Mouse (Mus musculus): ENCODE data around the gene Macrod2. TPM values are rescaled to one million over a fixed set of nuclear protein-coding genes. Genes with fewer than 3 reads are reported as not detected.
A peak's percentile ranks its signal among the peaks of the same experiment; 100 is the strongest.

Gene Macrod2
- total RNA-seq, 2 experiments from 2014 or later = 69.6 to 70.8 TPM

DNA sequence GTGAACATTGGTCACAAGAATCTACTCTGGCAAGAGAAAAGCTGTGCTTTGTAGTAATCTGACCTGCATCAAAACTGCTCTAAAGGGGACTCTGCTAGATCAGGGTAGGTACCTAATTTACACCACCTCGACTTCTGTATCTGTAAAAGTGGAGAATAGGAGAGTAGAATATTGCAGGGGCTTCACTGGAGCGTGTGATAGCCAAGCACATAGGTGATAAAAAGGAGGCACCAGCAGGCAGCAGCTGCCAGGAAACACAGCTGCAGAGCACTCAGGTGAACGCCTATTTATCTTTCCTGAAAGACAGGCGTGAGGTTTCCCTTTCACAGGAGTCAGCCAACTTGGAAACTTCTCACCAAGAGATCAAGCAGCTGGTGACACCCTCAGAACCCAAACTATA lies 1855.3 kb downstream of the Macrod2 start:
- intact Hi-C loops (cut with DNase I) = loop anchor here (5.0 to 10.0 kb wide), 3 partner anchors 564 to 1578 kb away; partner anchors contain the start of gene Flrt3
- DNase-seq (ENCODE audit: extremely low spot score in 1 of 2, low spot score in 2 of 2) = no peak

DNA sequence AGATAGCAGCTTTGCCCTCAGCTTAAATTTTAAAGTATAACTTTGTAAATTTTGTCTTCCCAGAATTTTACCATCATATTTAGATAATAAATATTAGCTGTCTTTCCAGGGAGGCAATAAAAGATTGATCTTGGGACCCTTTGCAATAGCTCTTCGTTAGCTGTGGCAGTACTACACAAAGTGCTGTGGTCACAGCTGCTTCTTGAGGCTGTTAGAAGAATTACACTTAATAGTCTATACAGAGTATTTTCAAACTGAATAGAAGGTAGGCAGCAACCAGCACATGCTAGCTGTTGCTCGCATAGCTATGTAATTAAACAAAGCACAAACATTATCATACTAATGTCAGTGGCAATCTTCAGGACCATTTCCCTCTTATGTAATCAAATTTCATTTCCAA lies 1856.4 kb downstream of the Macrod2 start:
- intact Hi-C loops (cut with DNase I) = loop anchor here (5.0 to 10.0 kb wide), 3 partner anchors 563 to 1579 kb away; partner anchors contain the start of gene Flrt3
- no peak for DNase-seq (ENCODE audit: extremely low spot score in 1 of 2, low spot score in 2 of 2)

DNA sequence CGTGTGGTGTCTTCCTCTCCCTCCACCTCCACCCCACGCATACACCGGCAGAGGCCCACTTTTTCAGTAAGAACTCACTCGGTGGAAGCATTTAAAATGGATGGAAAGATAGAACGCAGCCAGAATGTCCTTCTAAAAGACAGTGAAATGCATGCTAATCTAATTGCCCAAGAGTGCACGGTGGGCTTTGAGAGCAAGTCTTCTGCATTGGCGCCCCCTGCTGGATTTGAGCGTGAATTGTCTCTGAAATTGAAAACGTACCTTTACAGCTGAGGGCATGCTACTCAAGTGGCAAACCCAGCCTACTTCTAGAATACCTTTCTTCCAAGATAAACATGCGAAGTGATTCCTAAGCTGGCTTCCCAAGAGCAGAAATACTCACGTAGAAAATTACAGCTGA lies 1858.8 kb downstream of the Macrod2 start:
- intact Hi-C loops (cut with DNase I) = loop anchor here (5.0 to 10.0 kb wide), 3 partner anchors 561 to 1582 kb away; partner anchors contain the start of gene Flrt3
- peak; percentile 73 to 85 for DNase-seq (ENCODE audit: extremely low spot score in 1 of 2, low spot score in 2 of 2)

DNA sequence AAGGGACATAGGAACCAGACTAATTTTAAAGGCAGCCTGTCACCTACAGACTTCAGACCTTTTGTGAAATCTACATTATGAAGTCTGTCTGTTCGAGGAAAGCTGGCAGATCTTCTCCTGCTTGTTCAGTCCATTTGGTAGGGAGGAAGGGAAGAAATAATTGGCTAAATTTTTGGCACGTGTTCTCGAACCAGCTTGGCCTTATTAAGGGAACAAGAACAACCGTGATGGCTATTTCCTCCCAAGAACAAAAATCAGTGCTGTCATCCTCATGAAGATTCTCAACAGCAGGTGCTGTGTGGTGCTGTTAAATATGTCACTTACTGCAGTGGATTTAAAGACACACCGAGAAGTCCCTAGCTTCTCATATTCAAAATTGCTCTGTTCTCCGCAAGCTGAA lies 1859.5 kb downstream of the Macrod2 start:
- DNase-seq (ENCODE audit: extremely low spot score in 1 of 2, low spot score in 2 of 2) = no peak
- intact Hi-C loops (cut with DNase I) = loop anchor here (5.0 to 10.0 kb wide), 3 partner anchors 560 to 1582 kb away; partner anchors contain the start of gene Flrt3

DNA sequence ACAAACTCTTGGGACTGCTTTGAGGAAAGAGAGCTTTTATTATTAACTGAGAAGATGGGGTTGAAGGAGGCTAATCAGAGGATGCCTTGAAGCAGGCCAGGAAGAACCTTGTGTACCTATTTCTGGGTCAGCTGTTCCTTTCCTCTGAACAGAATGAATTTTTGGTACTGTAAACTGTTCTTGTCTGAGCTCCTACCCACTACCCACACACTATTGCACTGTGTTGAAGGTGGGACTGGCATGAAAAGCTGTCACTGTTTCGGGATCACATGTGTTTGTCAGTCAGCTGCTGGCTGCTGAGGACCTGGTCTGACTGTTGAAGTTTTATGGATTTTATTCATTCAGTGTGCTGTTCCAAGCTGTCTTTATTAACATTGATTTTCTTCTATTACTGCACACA lies 1862.4 kb downstream of the Macrod2 start:
- DNase-seq (ENCODE audit: extremely low spot score in 1 of 2, low spot score in 2 of 2) = no peak
- intact Hi-C loops (cut with DNase I) = loop anchor here (10.0 kb wide), 2 partner anchors 557 to 837 kb away; no protein-coding TSS in a partner anchor

DNA sequence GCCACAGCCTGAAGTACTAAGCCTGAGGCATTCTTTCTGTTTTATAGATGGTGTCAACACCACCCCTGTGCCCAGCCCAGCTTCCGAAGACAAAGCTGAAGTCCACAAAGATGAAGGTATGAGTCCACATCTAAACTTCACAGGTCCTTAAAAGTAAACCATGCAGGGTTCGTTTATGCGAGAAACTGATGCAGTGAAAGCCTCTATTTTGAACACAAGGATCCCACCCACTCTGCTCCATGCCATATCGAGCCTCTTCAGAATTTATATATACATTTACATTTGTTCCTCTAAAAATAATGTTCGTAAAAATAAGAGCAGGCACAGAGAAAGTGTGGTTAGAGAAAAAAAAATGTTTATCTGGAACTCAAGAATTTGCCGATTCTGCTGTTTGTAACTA lies 1865.9 kb downstream of the Macrod2 start:
- intact Hi-C loops (cut with DNase I) = no loop called here

DNA sequence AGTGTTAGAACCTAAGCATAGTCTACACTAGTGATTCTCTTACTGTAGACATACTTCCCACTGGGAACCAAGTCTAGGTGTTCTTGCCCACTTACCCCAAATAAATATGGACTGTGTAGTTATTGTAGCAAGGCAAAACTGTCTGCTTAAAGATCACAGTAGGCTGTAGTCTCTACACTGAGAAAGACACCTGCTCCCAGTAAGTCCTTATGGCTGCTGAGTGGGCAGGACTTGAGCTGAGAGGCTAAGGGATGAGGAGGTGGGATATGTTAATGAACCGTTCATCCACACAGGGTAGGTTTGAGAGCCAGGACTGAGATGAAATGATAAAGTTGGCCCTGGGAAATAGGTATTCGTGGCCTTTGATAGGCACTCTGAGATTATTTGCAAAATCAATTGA lies 1869.6 kb downstream of the Macrod2 start:
- intact Hi-C loops (cut with DNase I) = no loop called here
- DNase-seq (ENCODE audit: extremely low spot score in 1 of 2, low spot score in 2 of 2) = no peak

More for the DNA sequence above, 1865.9 kb downstream of the Macrod2 start:
- DNase-seq (ENCODE audit: extremely low spot score in 1 of 2, low spot score in 2 of 2) = no peak

DNA sequence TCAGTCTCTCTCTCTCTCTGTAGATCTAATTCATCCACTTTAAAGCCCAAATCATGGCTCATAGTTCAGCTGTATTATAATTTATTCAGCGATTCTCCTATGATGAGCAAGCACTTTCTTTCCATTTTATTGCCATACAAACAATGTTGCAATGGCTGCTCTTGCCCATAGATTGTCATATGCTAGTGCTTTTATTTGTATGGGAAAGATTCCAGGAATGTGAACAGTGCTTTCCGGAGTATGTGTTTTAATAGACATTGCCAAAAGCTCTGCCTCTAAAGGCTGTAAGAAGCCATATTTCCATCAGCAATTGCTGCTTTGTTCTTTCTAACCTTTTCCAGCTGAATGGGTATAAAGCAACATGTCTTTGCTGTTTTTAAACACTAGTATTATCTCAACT lies 1872.7 kb downstream of the Macrod2 start:
- DNase-seq (ENCODE audit: extremely low spot score in 1 of 2, low spot score in 2 of 2) = no peak
- intact Hi-C loops (cut with DNase I) = no loop called here

DNA sequence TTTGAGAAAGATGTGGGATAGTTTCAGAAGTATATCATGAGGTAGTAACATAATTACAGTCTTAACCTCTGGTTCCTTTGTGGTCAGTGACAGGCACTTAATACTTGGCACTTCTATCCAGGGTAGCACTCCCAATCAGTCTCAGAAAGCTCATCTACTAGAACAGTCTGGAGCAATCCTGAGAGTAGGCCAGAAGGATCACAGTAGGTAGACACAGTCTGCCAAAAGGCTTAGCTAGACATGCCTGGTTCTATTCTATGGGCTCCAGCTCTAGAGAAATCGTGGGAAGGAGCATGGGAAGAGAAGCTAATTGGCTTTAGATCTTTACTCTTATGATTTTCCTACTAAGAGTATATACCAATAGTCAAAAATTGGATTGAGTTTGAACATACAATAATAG lies 1891.7 kb downstream of the Macrod2 start:
- DNase-seq (ENCODE audit: extremely low spot score in 1 of 2, low spot score in 2 of 2) = no peak
- intact Hi-C loops (cut with DNase I) = no loop called here

DNA sequence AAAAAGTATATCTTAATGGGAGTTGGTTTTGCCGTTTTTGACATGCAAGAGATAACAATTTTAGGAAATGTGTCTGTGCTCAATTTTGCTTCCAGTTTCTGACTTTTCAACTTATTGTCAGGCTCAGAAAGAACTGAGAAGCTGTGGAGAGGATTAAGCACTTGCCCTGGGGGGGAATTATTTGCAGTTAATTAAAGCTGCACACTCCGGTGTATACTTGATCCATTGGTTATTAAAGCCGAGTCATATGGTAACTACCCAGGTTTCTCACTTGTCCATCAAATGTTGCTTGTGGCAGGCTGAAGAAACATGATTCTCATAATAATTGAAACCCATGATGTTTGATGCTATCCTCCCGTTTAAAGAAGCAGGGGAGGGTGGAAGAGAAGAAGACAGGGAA lies 1899.7 kb downstream of the Macrod2 start:
- intact Hi-C loops (cut with DNase I) = no loop called here
- DNase-seq (ENCODE audit: extremely low spot score in 1 of 2, low spot score in 2 of 2) = no peak

DNA sequence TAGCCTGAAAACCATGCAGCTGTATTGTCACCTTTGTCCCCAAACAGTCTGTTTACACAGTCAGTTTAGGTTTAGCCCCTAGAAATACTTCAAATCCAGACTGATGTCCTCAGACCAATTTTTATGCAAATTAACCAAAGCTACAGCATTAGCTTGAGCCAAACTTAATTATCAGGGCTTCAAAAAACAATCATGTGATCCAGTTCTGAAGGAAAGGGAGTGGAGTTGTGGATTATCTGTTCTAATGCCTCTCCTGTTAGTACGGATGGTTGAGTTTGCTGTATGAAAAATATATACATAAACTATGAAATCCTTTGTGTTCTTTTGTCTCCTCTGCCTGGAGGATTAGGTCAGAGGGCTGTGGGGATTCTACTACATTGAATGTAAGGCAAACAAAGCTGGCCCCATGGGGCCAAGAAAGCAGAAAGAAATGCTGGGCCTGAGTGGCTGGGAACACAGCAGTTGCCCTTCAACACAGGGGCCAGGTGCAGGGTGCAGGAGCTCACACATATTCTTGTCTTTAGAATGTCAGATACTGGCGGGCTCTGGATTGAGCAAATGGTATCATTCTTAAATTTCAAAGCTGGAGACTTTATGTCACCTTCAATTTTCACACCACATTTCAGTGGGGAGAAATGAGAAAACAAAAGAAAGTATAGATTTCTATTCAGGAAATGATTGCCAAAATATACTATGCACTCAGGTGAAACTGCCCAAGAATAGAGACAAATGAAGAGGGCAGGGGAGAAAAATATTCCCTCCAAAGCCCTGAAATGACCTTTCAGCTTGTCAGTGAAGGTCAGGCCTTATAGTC lies 1908.2 kb downstream of the Macrod2 start:
- no peak for DNase-seq (ENCODE audit: extremely low spot score in 1 of 2, low spot score in 2 of 2)
- intact Hi-C loops (cut with DNase I) = no loop called here

DNA sequence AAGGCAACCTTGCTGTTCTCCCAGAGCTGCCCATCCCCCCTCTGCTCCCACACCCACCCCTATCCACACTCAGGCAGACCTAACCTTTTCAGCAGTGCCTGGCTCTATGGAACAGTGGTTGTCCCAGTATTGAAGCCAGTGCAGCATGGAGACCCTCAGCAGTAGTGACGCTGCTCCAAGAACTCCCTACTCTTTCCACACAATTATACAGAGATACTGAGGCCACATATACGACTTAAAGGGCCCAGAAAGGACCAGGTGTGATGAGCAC lies 1908.7 kb downstream of the Macrod2 start:
- DNase-seq (ENCODE audit: extremely low spot score in 1 of 2, low spot score in 2 of 2) = no peak
- intact Hi-C loops (cut with DNase I) = no loop called here

DNA sequence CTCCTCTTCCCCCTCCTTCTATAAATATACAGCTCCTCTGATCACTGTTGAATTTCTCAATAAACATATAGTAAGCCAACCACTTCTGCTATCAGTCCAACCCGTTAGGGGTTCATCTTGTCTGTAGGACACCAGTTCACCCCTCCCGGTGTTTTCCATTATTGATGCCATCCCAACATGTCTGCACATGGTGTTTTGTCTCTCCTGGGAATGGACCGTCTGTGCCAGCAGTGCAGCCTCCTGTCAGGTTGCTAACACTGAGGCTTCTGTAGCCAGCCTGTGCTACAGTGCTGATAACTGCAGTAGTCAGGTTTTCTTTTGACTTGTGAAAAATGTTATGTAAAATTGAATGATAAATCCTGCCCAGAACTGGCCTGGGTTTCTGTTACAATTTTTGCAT lies 1928.0 kb downstream of the Macrod2 start:
- DNase-seq (ENCODE audit: extremely low spot score in 1 of 2, low spot score in 2 of 2) = no peak
- intact Hi-C loops (cut with DNase I) = no loop called here

DNA sequence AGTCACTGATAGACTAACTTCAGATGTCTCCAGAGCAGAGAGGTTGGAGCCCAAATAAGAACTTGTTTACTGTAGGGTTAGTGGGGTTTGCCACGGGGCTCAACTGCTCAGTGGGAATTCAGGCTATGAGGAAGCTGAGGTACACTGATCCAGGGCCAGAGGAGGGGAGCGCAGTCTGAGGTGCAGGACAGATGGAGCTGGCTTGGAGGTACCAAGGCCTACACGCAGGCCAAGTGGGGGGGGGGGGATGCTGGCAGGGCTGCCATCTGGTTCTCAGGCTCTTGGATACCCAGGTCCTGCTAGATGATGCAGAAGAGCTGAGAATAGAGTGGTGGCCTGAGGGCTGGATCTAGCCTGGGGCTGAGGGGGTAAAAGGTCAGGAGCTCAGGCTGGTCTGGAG lies 1931.6 kb downstream of the Macrod2 start:
- DNase-seq (ENCODE audit: extremely low spot score in 1 of 2, low spot score in 2 of 2) = no peak

DNA sequence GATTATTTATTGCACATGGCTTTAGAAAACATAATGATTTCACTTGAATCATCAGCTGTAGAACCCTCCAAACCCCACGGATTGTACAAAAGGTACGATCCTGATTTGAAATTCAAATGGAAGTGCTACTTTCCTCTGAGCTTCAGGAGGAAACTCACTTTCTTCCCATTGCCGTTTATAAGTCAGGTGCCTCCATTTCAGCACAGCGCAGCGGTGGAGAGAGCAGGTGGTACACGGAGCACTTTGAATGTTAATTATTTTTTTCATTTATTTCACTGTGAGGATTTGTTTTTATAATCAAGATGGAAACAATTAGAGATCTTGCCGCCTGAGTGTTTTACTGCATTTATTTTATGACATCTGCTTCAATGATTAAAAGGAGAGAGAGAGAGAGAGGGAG lies 1934.7 kb downstream of the Macrod2 start:
- intact Hi-C loops (cut with DNase I) = no loop called here
- no peak for DNase-seq (ENCODE audit: extremely low spot score in 1 of 2, low spot score in 2 of 2)

More for the DNA sequence above, 1931.6 kb downstream of the Macrod2 start:
- intact Hi-C loops (cut with DNase I) = no loop called here

DNA sequence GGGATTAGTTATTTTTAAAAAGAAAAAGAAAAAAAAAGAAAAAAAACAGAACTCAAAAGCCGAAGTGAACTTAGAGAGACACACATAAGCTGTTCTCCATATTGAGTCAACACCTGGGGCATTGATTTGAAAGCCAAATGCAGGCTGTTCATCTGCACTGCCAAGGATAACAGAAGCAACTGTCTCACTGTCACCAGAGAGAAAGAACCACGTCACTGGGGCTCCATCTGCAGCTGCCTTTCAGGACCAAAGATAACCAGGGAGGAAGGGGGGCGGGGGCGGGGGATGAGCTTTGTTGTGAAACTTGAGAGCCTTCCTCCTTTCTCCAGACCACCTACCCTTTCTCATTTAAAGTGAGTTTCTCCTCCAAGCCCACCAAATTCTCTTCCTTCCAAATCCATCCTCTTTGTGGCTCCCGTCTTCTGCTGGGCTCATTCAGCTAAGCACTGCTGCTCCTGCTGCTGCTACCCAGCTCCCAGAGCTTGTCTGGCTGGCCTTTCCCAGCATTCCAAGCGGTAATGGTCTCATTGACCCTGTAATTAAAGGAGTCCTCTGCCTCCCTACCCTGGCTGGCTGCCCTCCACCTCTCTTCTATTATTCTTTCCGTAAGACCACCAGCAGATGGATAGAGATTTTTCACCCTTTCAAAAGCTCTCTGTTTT lies 1939.5 kb downstream of the Macrod2 start:
- intact Hi-C loops (cut with DNase I) = no loop called here
- peak in 1 of 2 experiments; percentile 52 for DNase-seq (ENCODE audit: extremely low spot score in 1 of 2, low spot score in 2 of 2)

DNA sequence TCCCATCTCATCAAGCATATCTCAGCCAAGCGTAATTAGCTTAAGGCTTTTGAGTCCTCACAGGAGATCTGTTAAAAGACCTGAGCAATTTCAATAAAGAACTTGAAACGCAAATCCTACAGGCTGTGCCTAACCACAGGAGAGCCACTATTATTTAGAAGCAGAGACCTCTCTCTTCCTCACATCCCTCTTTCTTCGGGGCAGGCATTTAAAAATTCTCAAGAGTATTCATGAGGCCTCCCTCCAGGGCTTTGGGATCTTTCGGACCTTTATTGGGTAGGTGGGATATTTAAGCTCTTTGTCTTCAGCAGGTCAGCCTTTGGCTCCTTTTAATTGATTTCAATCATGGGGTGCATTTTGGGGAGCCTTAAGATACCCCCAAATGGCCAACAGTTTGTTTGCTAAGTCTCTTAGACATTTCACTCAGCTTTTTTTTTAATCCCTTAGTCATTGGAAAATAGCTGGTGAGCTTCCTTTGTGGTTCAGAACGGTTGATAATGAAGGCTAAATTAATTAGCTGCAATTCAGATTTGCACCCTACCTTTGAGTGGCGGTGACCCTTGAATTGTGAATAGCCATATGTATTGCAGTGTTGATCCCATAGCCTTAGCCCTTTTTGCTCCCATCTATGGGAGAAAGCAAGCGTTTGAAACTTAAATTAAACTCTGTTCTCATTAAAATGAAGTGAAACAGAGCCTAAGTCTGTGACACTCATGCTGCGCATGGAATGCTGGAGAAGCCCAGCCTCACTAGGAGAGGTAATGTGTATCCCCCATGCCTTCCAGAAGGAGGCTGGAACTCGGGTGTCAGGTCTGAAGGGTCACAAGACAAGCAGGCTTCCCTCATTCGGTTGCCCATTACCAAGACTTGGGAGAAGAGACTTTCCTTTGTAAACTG lies 1940.2 kb downstream of the Macrod2 start:
- intact Hi-C loops (cut with DNase I) = no loop called here
- no peak for DNase-seq (ENCODE audit: extremely low spot score in 1 of 2, low spot score in 2 of 2)

DNA sequence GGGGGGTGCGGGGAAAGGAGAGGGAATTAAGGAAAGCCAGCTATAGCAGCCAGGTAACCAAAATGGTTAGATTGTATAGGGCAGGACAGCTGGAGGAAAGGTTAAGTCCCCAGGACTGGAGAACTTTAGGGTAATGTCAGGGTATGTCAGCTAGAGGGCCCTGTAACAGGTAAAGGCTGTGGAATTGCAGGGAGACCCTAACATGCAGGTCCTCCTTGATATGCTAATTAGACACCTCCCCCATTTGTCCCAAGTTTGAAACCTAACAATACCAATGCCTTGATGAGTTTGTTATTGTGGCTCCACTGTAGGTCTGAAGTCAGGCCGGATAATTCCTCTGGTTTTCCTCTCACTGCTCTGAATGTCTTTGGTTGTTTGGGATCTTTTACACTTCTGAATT lies 1948.9 kb downstream of the Macrod2 start:
- intact Hi-C loops (cut with DNase I) = no loop called here
- DNase-seq (ENCODE audit: extremely low spot score in 1 of 2, low spot score in 2 of 2) = no peak

DNA sequence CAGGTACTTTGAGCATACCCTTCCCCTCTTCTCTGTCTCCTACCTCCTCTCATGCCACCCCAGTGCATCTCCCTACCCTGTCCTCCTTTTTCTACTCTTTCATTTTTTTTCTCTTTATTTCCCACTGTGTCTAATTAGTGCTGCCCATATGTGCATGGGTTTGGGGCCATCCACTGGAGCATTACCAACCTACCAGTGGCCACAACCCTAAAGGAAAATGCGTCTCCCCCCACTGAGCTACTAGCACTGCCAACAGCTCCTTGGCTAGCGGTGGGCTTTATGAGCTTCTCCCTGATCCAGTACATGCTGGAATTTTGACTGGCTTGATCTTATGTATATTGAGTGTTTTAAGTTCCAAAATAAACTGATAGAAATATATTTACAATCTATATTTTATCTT lies 1949.6 kb downstream of the Macrod2 start:
- intact Hi-C loops (cut with DNase I) = no loop called here
- DNase-seq (ENCODE audit: extremely low spot score in 1 of 2, low spot score in 2 of 2) = no peak
